Mouse (Mus musculus) lung, postnatal 0 days (tissue): ENCODE measurements around the gene Atp6v1e1.

Experiments
- CTCF ChIP-seq: IDR thresholded peaks from 2 replicates; pipeline ENCODE4 v1.5.1; 2016; ENCODE audit warnings: antibody characterized with exemption, mild to moderate bottlenecking
- EP300 ChIP-seq: IDR thresholded peaks from 2 replicates; pipeline ENCODE4 v1.6.1; 2016; ENCODE audit warnings: antibody characterized with exemption, mild to moderate bottlenecking, control low read depth

DNA sequence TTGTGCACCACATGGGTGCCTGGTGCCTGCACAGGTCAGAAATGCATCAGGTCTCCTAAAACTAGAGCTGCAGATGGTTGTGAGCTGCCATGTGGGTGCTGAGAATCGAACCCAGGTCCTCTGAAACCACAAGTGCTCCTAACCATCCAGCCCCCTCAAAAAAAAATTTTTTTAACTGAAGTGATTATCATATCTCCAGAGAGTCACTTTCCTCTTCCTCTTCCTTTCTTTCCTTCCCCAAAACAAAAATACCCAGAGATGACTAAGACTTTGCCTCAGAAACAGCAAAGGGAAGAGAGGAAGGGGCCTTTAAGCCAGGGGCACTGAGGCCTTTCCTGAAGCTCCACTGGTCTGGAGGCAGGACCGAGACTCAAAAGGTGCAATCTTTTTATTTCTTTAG, 39.6 kb downstream of the Atp6v1e1 start:
- no peak for TF ChIP-seq CTCF
- no peak for TF ChIP-seq EP300
